In the genomic region with DNA sequence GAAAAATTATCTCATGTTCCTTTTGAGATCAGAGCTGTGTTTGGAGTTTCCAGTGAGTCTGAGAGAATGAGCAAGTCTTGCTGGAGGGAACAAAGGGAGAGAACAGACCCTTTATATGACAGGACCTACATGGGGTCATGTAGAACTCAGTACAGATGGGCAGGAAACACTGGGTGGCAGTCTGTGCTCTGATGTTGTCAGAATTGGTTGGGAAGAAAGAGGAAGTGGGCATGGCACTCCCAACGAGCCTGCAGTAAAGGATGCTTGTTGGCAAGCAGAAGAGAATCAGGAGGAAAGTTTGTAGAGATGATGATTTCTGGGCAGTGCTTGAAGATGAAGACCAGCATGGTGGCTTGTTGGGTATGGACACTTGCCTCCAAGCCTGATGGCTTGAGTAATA, we compare ENCODE assay signal across 20 mouse cellular contexts.
"Had no signal": no experiment of that assay in that cellular context is flagged by ENCODE, and none has a peak within 500 bp of the region (broad histone marks: within the 10 kb centered on the region; RNA-seq: fewer than 3 reads in every experiment).

No protein-coding gene starts in this region.

- H3K36me3 ChIP-seq: lung, embryonic 15.5 days; midbrain, embryonic 10.5 days; midbrain, embryonic 12.5 days; neural tube, embryonic 13.5 days; neural tube, embryonic 15.5 days had no signal

- H3K9ac ChIP-seq: liver, postnatal 0 days; lung, embryonic 15.5 days; midbrain, embryonic 12.5 days; neural tube, embryonic 13.5 days; neural tube, embryonic 15.5 days had no signal

- H3K9me3 ChIP-seq: lung, embryonic 15.5 days; midbrain, embryonic 10.5 days; midbrain, embryonic 12.5 days; neural tube, embryonic 13.5 days; neural tube, embryonic 15.5 days had no signal

- H3K27me3 ChIP-seq: lung, embryonic 15.5 days; midbrain, embryonic 12.5 days; neural tube, embryonic 13.5 days; neural tube, embryonic 15.5 days had no signal

- DNase-seq: liver, postnatal 0 days; lung, adult 2 months; lung, postnatal 4 days; midbrain, embryonic 14.5 days; retina, postnatal 1 day; right cerebral cortex, adult 18-20 months; right cerebral cortex, postnatal 25 days; right cerebral cortex, postnatal 4 days; spleen, adult 18-20 months; thymus, adult 18-20 months; thymus, postnatal 14 days; thymus, postnatal 36 days had no signal

- H3K4me1 ChIP-seq: lung, embryonic 15.5 days; midbrain, embryonic 10.5 days; midbrain, embryonic 12.5 days; neural tube, embryonic 13.5 days; neural tube, embryonic 15.5 days had no signal

- ATAC-seq: liver, postnatal 0 days; lung, postnatal 0 days; midbrain, embryonic 16.5 days had no signal

- H3K27ac ChIP-seq: lung, embryonic 15.5 days; midbrain, embryonic 10.5 days; midbrain, embryonic 12.5 days; neural tube, embryonic 13.5 days; neural tube, embryonic 15.5 days had no signal

- H3K4me3 ChIP-seq: lung, embryonic 15.5 days; midbrain, embryonic 10.5 days; midbrain, embryonic 12.5 days; myocyte; neural tube, embryonic 13.5 days; neural tube, embryonic 15.5 days had no signal
